Mouse (Mus musculus) heart, postnatal 10 days (tissue): Measurements from ENCODE around the gene Runx1. TPM values are rescaled to one million over a fixed set of nuclear protein-coding genes. Genes with fewer than 3 reads are reported as not detected.

ENCODE experiments used
- DNase-seq, 2 experiments: peaks; one replicate each; pipeline ENCODE4 v3.0.0; 2021
- intact Hi-C: fragments of 180-260 bp; cut with DNase I; formaldehyde crosslinking; loops from one replicate; pipeline ENCODE4 v1.15.1; 2025
- total RNA-seq, 2 experiments: library from RNA; stranded (reverse); gene quantifications; 2 replicates each; pipeline ENCODE4 v1.2.3; 2021

The Runx1 gene
- total RNA-seq, 2 experiments from 2014 or later, result 1.4 to 1.7 TPM

- peak; percentile 12 to 20 for DNase-seq
- intact Hi-C loops, result no loop called here
Observed at GRCm38 (mm10) chr16:92676630-92677029, 149.3 kb downstream of the Runx1 start.

DNA sequence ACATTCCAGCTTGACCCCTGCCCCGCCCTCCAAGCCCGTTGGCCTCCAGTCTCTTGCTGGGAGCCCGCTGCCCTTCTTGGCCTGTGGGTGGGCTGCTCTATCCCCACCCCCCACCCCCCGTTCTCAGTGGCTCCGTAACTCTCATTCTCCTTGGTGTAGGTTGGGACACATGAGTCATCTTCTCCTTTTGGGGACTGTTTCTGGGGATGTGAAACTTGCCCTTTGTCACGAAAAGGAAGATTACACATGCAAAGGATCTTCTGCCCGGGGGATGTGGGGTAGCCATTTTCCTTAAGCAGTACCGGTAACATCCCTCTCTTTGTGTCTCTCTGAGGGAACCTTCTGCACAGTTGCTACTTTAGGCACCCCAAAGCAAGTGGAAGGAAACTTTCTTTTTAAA is 150.3 kb downstream of the Runx1 start:
- intact Hi-C loops, result no loop called here
- DNase-seq, result no peak

DNA sequence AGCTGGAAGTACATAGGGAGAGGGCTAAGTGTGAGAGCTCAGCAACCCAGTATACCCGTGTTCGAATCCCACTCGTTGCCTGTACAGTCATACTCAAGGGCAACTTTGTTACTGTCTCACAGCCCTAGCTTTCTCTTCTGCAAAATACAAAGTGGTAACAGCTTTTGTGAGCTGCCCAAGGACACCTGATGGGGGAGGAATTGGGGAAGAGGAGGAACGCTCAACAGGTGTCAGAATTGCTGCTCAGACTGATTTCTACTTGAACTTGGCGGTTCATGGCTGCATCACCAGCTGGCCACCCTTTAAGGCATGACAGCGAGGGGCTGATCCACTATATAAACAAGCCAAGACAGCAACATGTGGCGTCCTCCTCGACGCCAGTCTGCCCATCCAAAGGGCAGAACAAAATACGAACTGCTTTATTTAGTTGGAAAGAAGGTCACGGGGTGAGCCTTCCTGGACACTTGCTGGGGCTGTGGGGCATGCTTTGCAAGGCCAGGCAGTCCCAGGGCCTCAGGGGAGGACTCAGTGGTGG is 151.0 kb downstream of the Runx1 start:
- DNase-seq, result no peak
- intact Hi-C loops, result no loop called here

DNA sequence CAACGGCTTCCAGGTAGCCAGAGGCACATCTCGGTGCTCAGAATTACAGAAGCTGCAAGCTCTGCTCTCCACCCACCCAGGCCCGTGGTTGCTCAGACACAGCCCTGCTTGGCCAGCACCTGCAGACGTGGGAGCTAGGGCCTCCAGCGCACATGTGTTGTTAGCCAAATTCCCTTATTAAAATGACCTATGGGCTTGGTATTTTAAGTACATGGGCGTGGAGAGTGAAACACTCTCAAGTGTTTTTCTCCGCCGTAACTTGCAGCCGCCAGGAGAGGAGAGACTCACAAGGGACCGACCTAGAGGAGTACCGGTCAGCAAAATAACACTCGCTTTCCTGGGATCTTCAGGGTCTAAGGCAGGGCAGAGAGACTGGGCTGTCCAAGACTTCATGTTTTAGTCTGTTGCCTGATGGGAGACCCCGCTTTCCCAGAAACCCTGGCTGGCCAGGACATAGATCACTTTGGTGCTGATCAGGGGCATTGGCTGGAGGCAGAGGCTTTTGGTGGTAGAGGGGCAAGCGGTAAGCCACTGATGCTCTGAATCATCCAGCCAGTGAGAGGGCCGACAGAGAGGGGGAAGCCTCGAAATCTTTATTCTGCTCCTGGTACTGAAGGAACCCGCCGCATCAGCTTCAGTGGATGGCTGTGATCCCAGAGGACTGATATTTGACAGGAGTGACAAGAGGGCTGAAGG is 151.7 kb downstream of the Runx1 start:
- DNase-seq, result peak in 1 of 2 experiments; percentile 6
- intact Hi-C loops, result no loop called here

DNA sequence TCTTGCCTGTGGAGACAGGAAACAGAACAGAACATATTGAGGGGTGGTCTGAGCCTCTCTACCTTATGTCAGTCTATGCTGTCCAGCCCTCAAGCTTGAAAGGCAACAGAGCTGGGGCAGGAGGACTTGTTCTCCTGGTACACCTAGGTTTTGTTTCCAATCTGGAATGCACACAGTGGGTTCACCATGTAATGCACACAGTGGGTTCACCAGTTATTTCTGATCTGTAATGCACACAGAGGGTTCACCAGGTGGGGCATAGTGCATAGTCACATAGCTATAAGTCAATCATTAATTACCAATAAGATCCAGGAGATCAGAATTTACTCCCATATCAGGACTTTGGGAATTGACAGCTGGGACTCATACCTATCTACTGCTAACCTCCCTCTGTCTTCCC is 157.1 kb downstream of the Runx1 start:
- DNase-seq, result no peak
- intact Hi-C loops, result no loop called here

DNA sequence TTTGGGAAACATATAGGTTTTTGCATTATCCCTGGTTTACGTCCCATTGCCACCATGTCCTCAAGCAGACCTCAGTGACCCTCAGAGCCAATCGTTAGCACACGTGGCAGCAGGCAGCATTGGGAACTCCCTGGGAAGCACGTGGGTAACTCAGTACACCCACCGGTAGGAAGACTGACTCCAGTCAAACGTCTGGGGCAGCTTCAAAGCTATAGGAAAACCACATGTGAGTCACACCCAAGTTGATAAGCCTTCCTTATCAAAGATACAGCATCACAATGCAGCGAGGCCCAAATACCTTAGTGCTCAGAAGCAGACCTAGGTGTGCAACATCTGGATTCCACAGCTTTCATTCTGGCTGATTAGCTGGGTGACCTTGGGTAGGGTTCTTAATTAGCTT is 164.2 kb downstream of the Runx1 start:
- intact Hi-C loops, result no loop called here
- DNase-seq, result no peak

GRCm38 (mm10) chr16:92656750-92657149 is 169.2 kb downstream of the Runx1 start:
- DNase-seq, result no peak
- intact Hi-C loops, result no loop called here

DNA sequence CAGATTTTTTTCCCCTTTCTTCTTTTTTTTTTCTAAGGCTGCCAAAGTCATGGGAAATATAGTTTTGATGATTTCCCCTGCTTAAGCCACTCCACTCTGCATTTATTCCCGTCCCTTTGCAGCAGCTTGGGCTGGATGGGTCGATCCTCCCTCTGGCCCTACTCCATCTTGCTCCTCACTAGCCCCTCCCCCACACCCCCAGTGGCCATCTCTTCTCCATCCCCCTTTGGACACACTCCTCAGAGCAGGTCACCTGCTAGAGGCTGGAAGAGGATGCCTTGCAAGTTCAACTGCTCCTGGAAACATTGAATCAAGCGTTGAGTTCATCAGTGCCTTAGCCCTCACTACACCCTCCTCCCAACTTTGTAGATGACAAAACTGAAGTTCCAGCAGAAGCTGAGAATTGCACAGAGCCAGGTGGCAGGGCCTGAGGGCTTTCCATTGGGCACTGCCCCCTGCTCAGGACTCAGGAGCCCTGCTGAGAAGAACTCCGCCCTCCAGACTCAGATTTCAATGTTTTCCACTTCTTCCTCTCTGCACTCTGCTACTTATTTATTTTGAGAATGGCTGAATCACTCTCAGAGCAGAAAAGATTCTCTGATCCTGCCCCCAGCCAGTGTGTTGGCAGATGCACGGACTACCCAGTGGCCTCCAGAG is 171.5 kb downstream of the Runx1 start:
- DNase-seq, result no peak
- intact Hi-C loops, result no loop called here

DNA sequence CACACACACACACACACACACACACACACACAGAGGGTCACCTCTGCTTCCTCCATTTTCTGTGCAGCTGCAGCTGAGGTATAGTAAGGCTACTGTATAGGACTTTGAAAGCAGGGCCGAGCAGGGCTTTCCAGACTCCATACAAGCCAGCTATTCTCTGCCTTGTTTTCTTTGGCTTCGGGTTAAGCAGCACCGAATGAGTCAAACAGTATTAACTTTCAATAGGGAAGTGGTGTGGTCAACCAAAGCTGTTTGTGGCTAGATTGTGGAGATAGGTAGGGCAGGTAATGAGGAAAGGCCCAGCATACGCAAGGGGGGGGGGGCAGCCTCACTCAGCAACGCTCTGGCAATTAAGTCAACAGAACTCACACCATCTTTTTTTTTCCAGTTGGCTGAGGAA is 172.1 kb downstream of the Runx1 start:
- DNase-seq, result no peak
- intact Hi-C loops, result no loop called here

DNA sequence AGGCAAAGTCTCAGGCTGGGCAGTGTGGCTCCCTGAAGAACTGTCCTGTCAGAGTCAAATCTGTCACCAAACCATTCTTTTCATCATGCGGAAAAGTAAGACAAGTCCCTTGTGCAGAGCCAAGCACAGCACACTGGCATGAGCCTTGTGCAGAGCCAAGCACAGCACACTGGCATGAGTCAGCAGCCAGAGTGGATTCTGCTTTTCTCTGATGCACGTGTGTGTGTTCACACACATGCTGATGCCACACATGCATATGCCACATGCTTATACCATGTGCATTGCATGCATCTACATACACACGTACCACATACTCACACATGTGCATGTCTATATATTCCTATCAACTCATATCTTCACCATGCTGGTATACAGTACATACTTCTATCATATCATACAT is 174.7 kb downstream of the Runx1 start:
- intact Hi-C loops, result no loop called here
- DNase-seq, result no peak

GRCm38 (mm10) chr16:92646153-92646552 is 179.8 kb downstream of the Runx1 start:
- DNase-seq, result no peak
- intact Hi-C loops, result no loop called here

DNA sequence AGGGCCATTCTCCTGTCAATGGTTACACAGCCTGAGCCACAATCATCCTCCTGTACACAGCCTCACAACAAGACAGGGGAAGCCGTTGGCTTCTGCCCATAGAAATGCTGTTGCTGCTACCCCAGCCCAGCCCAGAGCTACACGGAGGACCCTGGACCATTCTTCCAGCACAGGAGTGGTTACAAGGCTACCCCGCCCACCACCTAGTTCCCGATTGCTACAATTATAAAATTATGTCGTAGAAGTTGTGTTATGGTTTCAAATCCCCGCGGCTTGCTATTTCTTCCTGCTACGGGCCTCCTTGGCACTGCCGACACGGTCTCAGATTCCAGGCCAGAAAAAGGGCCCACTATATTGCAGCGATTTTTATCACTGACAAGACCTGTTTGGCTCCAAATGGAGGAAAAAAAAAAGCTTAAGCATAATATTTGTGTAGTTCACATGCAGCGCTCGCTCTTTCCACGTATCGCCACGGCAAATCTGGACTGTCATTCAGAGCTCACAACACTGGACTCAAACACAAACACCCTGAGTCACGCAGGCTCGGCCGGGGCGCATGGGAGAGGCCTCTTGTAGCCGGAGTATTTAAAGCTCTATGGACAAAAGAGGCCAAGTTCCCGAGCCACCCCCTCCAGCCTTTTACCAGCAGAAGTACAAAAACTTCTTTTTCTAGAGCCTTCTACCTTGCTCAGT is 180.4 kb downstream of the Runx1 start:
- intact Hi-C loops, result no loop called here
- DNase-seq, result no peak

DNA sequence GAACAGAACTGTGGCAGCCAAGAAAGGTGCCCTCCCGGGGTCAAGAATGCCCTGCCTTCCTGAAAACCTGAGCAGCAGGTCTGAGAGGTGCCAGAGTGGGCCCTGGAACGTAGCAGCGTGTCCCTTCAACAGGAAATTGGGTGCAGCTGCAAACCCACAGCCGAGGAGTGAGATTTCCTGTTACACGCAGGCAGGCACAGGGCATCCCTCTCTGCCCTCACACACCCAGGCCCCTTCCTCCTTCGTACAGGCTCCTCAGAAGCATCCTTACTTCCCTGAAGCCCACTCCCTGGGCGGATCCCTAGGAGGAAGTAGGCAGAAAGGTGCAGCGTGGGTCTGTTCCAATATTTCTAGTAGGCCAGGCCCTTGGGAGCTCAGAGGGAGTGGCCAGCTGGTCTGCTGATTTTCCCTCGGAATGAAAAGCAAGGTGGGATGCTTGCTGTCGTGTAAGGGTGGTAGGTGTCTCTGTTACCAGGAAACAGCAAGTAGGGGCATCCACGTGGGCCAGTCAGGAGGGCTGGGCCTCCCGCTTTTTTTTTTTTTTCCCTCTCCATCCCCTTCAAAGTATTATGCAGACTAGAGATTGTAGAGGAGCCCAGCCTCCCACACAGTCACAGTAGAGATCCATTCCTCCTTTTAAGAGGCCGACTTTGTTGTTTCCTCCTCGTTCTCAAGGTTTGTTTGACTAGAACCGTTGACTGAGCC is 181.1 kb downstream of the Runx1 start:
- intact Hi-C loops, result no loop called here
- no peak for DNase-seq

DNA sequence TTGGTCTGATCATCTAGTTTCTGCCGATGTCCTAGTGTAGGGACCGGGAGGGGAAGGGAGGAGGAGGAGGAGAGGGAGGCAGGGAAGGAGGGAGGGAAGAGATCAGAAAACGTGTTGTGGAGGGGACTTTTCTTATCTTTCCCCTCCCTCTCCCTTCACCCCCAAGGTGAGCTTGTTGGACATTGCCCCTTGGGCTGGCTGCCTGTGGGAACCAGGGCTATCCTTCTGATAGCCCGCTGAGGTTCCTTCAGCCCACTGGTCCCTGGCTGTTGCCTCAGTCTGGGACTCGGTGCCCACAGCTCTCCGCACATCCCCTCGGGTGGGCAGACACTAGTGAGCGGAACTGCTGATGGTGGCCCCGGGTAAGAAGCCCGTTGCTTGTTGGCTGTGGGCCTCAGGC is 181.6 kb downstream of the Runx1 start:
- intact Hi-C loops, result no loop called here
- no peak for DNase-seq

DNA sequence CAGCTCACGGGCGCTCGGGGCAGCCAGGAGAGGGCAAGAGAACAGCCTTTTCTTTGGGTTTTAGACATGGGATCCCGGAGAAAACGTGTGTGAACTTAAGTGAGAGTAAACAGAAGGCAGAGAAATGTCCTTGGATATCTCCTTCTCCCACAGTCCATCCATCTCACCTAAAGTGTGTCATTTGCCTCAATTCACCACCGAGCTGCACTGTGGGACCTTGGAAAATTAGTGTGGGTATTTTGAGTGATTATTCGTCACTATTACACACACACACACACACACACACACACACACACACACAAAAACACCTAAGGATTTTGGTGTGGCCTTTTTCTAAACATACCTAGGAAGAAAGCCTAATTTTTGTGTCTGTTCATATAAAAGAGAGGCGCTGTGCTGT is 183.7 kb downstream of the Runx1 start:
- DNase-seq, result no peak
- intact Hi-C loops, result no loop called here

- intact Hi-C loops, result no loop called here
- DNase-seq, result no peak
Observed at GRCm38 (mm10) chr16:92641053-92641452, 184.9 kb downstream of the Runx1 start.

GRCm38 (mm10) chr16:92639093-92639492 is 186.9 kb downstream of the Runx1 start:
- intact Hi-C loops, result no loop called here

DNA sequence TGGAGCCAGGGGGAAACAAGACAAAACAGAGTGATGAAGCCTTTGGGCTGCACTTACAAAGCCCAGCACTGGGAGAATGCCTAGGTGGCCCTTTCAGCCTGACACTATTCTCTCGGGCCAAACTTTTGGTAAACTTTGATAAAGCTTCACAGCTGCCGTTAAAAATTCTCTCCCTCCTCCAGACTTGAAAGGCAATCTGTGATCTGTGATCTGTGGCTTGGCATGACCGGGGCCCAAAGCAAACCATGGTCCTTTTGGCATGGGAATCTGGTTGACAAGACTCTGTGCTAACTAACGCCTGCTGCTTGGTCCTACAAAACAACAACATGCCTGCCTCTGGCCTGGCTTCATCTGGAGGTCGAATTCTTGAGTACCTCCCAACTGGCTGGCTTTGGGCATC is 188.9 kb downstream of the Runx1 start:
- peak; percentile 24 to 43 for DNase-seq
- intact Hi-C loops, result no loop called here

More at GRCm38 (mm10) chr16:92639093-92639492, 186.9 kb downstream of the Runx1 start:
- DNase-seq, result no peak

DNA sequence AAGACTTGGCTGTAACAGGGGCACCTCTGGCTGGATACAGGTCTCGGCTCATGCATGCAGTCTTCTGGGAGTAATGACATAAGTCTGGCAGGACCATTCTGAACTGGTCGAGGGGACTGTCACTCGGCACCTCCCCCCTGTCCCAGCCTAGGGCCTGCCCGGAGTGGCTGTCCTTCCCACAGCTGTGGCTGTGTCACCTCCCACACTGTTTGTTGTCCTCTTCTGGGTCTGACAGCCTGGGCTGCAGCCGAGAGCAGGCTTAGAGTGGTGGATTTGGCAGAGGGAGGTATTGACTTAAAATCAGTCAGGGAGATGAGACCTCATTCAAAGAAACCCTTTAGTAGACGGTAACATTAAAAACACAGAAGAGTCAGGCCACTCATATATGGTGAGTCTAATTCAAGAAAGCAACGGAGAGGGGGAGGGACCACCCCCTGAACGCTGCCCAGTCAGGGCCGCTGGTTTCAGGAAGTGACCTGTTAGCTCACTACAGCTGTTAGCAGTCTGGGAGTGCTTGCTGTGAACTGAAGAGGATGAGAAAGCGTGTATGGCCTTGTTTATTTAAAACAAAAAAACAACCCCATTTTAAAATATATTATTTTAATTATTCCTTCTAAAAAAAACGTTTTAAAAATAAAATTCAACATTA is 193.7 kb downstream of the Runx1 start:
- peak; percentile 55 for DNase-seq
- intact Hi-C loops, result no loop called here

GRCm38 (mm10) chr16:92631637-92632036 is 194.3 kb downstream of the Runx1 start:
- peak in 1 of 2 experiments; percentile 38 for DNase-seq
- intact Hi-C loops, result no loop called here

- DNase-seq, result no peak
- intact Hi-C loops, result no loop called here
Observed at GRCm38 (mm10) chr16:92630950-92631349, 195.0 kb downstream of the Runx1 start.
